Mouse (Mus musculus) stomach, embryonic 14.5 days (tissue): ENCODE results near the gene Prdm8. TPM values are rescaled to one million over a fixed set of nuclear protein-coding genes. Genes with fewer than 3 reads are reported as not detected.

Experiments
- ATAC-seq: fragments of 200-750 bp; cut with Nextera tagmentation; 2 replicates; pipeline ENCODE4 v1.8.0; 2017; ENCODE audit warnings: low read depth, moderate TSS enrichment; ENCODE audit not compliant: insufficient number of reproducible peaks, insufficient read depth, low FRiP score
- H3K27ac ChIP-seq: fragments of 300-500 bp; sonication (generic); 2 replicates; pipeline ENCODE4 v1.5.1; 2014; ENCODE audit warnings: mild to moderate bottlenecking, low read length, moderate library complexity, mixed read lengths
- H3K27me3 ChIP-seq: fragments of 300-500 bp; sonication (generic); 2 replicates; pipeline ENCODE4 v1.6.1; 2014; ENCODE audit warnings: low read length, control low read depth, mixed read lengths; ENCODE audit not compliant: control insufficient read depth, insufficient read depth
- H3K36me3 ChIP-seq: fragments of 300-500 bp; sonication (generic); 2 replicates; pipeline ENCODE4 v1.6.1; 2014; ENCODE audit warnings: mild to moderate bottlenecking, control low read depth, low read length, moderate library complexity, mixed read lengths; ENCODE audit not compliant: control insufficient read depth, insufficient read depth
- H3K4me1 ChIP-seq: fragments of 300-500 bp; sonication (generic); 2 replicates; pipeline ENCODE4 v1.6.1; 2014; ENCODE audit warnings: low read length, control low read depth, mixed read lengths; ENCODE audit not compliant: control insufficient read depth, insufficient read depth
- H3K4me2 ChIP-seq: fragments of 300-500 bp; sonication (generic); replicated peaks from 2 replicates; pipeline ENCODE4 v1.6.1; 2014; ENCODE audit warnings: low read depth, low read length, control low read depth
- H3K4me3 ChIP-seq: fragments of 300-500 bp; sonication (generic); 2 replicates; pipeline ENCODE4 v1.5.1; 2014; ENCODE audit warnings: low read depth, low read length, control low read depth
- H3K9ac ChIP-seq: fragments of 300-500 bp; sonication (generic); replicated peaks from 2 replicates; pipeline ENCODE4 v1.6.1; 2014; ENCODE audit warnings: low read depth, mild to moderate bottlenecking, control low read depth, low read length, moderate library complexity, mixed read lengths
- H3K9me3 ChIP-seq: fragments of 300-500 bp; sonication (generic); 2 replicates; pipeline ENCODE4 v1.6.1; 2016; ENCODE audit warnings: low read depth, low read length, control low read depth; ENCODE audit not compliant: control insufficient read depth
- WGBS: fragments of 180-500 bp; shearing (Covaris S2); extraction: QIAGEN DNeasy Blood & Tissue Kit; methylation state at CpG from one replicate; pipeline ENCODE4 v1.1.7; 2014; 5-methylcytosine and 5-hydroxymethylcytosine counted together
- polyA plus RNA-seq: library from polyadenylated mRNA; unstranded; fragments of >200 nt; fragmentation: Nextera tagmentation; extraction: Ambion mirVana; gene quantifications from 2 replicates; pipeline ENCODE4 v1.2.1, GENCODE M21; 2014

Prdm8 gene
- polyA plus RNA-seq, 1 experiment from 2014 or later = 0.22 TPM

- no peak for ATAC-seq
Measured at GRCm38 (mm10) chr5:98181686-98182602, 14.9 kb downstream of the Prdm8 start.

GRCm38 (mm10) chr5:98182603-98182920, 15.6 kb downstream of the Prdm8 start:
- ATAC-seq = no peak
- H3K36me3 ChIP-seq = no peaks in the 10 kb centered on the region
- H3K4me3 ChIP-seq = no peak overlapping the region
- H3K9ac ChIP-seq = no peak overlapping the region
- H3K4me1 ChIP-seq = peaks cover 10% of the 10 kb centered on the region; the same call in 1 of the 2 replicates
- WGBS = 4% methylated on average over 5 of the region's 5 CpGs
- H3K27me3 ChIP-seq = peaks cover 67% of the 10 kb centered on the region
- no peak overlapping the region for H3K4me2 ChIP-seq
- no peaks in the 10 kb centered on the region for H3K9me3 ChIP-seq
- H3K27ac ChIP-seq = no peak overlapping the region

More at GRCm38 (mm10) chr5:98181686-98182602, 14.9 kb downstream of the Prdm8 start:
- no peak overlapping the region for H3K4me3 ChIP-seq
- no peaks in the 10 kb centered on the region for H3K36me3 ChIP-seq
- H3K4me2 ChIP-seq = no peak overlapping the region
- peaks cover 10% of the 10 kb centered on the region; the same call in 1 of the 2 replicates for H3K4me1 ChIP-seq
- H3K9ac ChIP-seq = no peak overlapping the region
- 6% methylated on average over 16 of the region's 16 CpGs for WGBS
- peaks cover 70% of the 10 kb centered on the region for H3K27me3 ChIP-seq
- H3K9me3 ChIP-seq = no peaks in the 10 kb centered on the region
- H3K27ac ChIP-seq = no peak overlapping the region

GRCm38 (mm10) chr5:98183031-98183595, 16.1 kb downstream of the Prdm8 start:
- Histone ChIP-seq H3K9me3 (no peaks in the 10 kb centered on the region), H3K27ac (no peak overlapping the region), H3K4me2 (no peak overlapping the region), H3K27me3 (peaks cover 72% of the 10 kb centered on the region), H3K9ac (no peak overlapping the region), H3K36me3 (no peaks in the 10 kb centered on the region), H3K4me1 (peaks cover 10% of the 10 kb centered on the region; the same call in 1 of the 2 replicates), H3K4me3 (no peak overlapping the region)
- no peak for ATAC-seq
- 5% methylated on average over 14 of the region's 14 CpGs for WGBS

- Histone ChIP-seq H3K9ac (no peak overlapping the region), H3K4me3 (no peak overlapping the region), H3K9me3 (no peaks in the 10 kb centered on the region), H3K27ac (no peak overlapping the region), H3K4me1 (peaks cover 10% of the 10 kb centered on the region; the same call in 1 of the 2 replicates), H3K4me2 (no peak overlapping the region), H3K36me3 (no peaks in the 10 kb centered on the region), H3K27me3 (peaks cover 74% of the 10 kb centered on the region)
- 2% methylated on average over 17 of the region's 17 CpGs for WGBS
- ATAC-seq = no peak
Measured at GRCm38 (mm10) chr5:98184281-98184910, 17.4 kb downstream of the Prdm8 start.

GRCm38 (mm10) chr5:98184971-98185805, 18.2 kb downstream of the Prdm8 start:
- under 1% methylated on average over 75 of the region's 89 CpGs for WGBS
- peaks cover 10% of the 10 kb centered on the region; the same call in 1 of the 2 replicates for H3K4me1 ChIP-seq
- peak overlapping the region; percentile 52 for H3K4me3 ChIP-seq
- H3K36me3 ChIP-seq = no peaks in the 10 kb centered on the region
- H3K9me3 ChIP-seq = no peaks in the 10 kb centered on the region
- H3K27me3 ChIP-seq = peaks cover 73% of the 10 kb centered on the region
- H3K4me2 ChIP-seq = peak overlapping the region; percentile 94
- H3K9ac ChIP-seq = no peak overlapping the region; the same call in 1 of the 2 replicates
- no peak overlapping the region for H3K27ac ChIP-seq
- peak; percentile 76 for ATAC-seq

GRCm38 (mm10) chr5:98185806-98186751, 19.1 kb downstream of the Prdm8 start:
- Histone ChIP-seq H3K36me3 (no peaks in the 10 kb centered on the region), H3K4me2 (peak overlapping the region; percentile 94), H3K9ac (no peak overlapping the region; the same call in 1 of the 2 replicates), H3K4me3 (peak overlapping the region; percentile 52), H3K4me1 (peaks cover 6% of the 10 kb centered on the region; the same call in 1 of the 2 replicates), H3K27ac (no peak overlapping the region), H3K27me3 (peaks cover 71% of the 10 kb centered on the region), H3K9me3 (no peaks in the 10 kb centered on the region)
- WGBS = under 1% methylated on average over 81 of the region's 106 CpGs
- ATAC-seq = peak; percentile 25; the same call in 1 of the 2 replicates
